Mouse (Mus musculus) adrenal gland, postnatal 25 days (tissue): ENCODE results near the gene Zfp708. TPM values are rescaled to one million over a fixed set of nuclear protein-coding genes. Genes with fewer than 3 reads are reported as not detected.

Experiments
- total RNA-seq: library from RNA; stranded (reverse); gene quantifications from 2 replicates; pipeline ENCODE4 v1.2.3, GENCODE M21; 2021

The Zfp708 gene
- total RNA-seq, 1 experiment from 2014 or later: 0.46 TPM

Other genes starting within 250 kb of the Zfp708 start
- 1.00 and 2.8 TPM in 2 replicates for gene Gm10767, start 193.1 kb downstream of the Zfp708 start, total RNA-seq
- gene Zfp712, start 36.8 kb downstream of the Zfp708 start, total RNA-seq: 2.5 and 2.7 TPM in 2 replicates
- 7.8 and 9.5 TPM in 2 replicates for gene Gm28557, start 10.6 kb upstream of the Zfp708 start, total RNA-seq
- 1.3 and 1.7 TPM in 2 replicates for gene Rslcan18, start 18.3 kb upstream of the Zfp708 start, total RNA-seq
- gene Zfp759, start 23.7 kb upstream of the Zfp708 start, total RNA-seq: 5.7 TPM in 2 replicates
- 7.9 and 8.5 TPM in 2 replicates for gene Rsl1, start 75.2 kb upstream of the Zfp708 start, total RNA-seq
- 2.5 and 2.8 TPM in 2 replicates for gene Zfp455, start 96.5 kb upstream of the Zfp708 start, total RNA-seq
- 4.0 and 5.8 TPM in 2 replicates for gene Zfp458, start 180.5 kb upstream of the Zfp708 start, total RNA-seq
- 3.7 and 5.8 TPM in 2 replicates for gene Zfp457, start 208.5 kb upstream of the Zfp708 start, total RNA-seq
- gene Zfp595, start 234.6 kb upstream of the Zfp708 start, total RNA-seq: 6.2 and 7.4 TPM in 2 replicates